Mouse (Mus musculus) thymus, adult 2 months (tissue): ENCODE results near the gene Fbp1. TPM values are rescaled to one million over a fixed set of nuclear protein-coding genes. Genes with fewer than 3 reads are reported as not detected.
"Not testable (repeated sequence)": the region's sequence is repeated elsewhere in the genome, so short reads cannot be mapped to it uniquely, and the experiment has no call there.

Source experiments
- DNase-seq: peaks from one replicate; pipeline ENCODE4 v3.0.0; 2021
- H3K27ac ChIP-seq: fragments of 200-500 bp; 2 replicates; pipeline ENCODE4 v1.5.1; 2012; ENCODE audit warnings: low read length, control low read depth; ENCODE audit not compliant: control insufficient read depth, insufficient read depth
- H3K27me3 ChIP-seq: fragments of 200-500 bp; 2 replicates; pipeline ENCODE4 v1.6.1; 2012; ENCODE audit warnings: mild to moderate bottlenecking, low read length, moderate library complexity, mixed read lengths; ENCODE audit not compliant: control insufficient read depth, insufficient read depth
- H3K36me3 ChIP-seq: fragments of 200-500 bp; 2 replicates; pipeline ENCODE4 v1.6.1; 2012; ENCODE audit warnings: mild to moderate bottlenecking, low read length, moderate library complexity; ENCODE audit not compliant: control insufficient read depth, insufficient read depth
- H3K4me1 ChIP-seq: fragments of 200-500 bp; replicated peaks from 2 replicates; pipeline ENCODE4 v1.6.1; 2012; ENCODE audit warnings: low read length; ENCODE audit not compliant: control insufficient read depth, insufficient read depth
- H3K4me3 ChIP-seq: fragments of 200-500 bp; 2 replicates; pipeline ENCODE4 v1.5.1; 2012; ENCODE audit warnings: mild to moderate bottlenecking, low read length, control low read depth, moderate library complexity; ENCODE audit not compliant: control insufficient read depth, insufficient read depth
- CTCF ChIP-seq: fragments of 200-500 bp; IDR thresholded peaks from 2 replicates; pipeline ENCODE4 v1.5.1; 2012; ENCODE audit warnings: mild to moderate bottlenecking, control low read depth, low read length, moderate library complexity, borderline replicate concordance; ENCODE audit not compliant: control insufficient read depth, poor library complexity, insufficient read depth; ENCODE audit errors: extremely low read depth
- POLR2A ChIP-seq: fragments of 200-500 bp; IDR thresholded peaks from 2 replicates; pipeline ENCODE4 v1.6.1; 2012; ENCODE audit warnings: mild to moderate bottlenecking, low read length, control low read depth, moderate library complexity; ENCODE audit not compliant: control insufficient read depth, poor library complexity, insufficient read depth; ENCODE audit errors: extremely low read depth
- WGBS: fragments of 180-500 bp; shearing (Covaris S2); methylation state at CpG from one replicate; pipeline ENCODE4 v1.1.7; 2018; 5-methylcytosine and 5-hydroxymethylcytosine counted together
- polyA plus RNA-seq: library from polyadenylated mRNA; depleted of rRNA; stranded (reverse); fragments of >200 nt; gene quantifications from 2 replicates; pipeline ENCODE4 v1.2.3, GENCODE M21; 2012; rRNA removed

Gene Fbp1
- polyA plus RNA-seq = 2.3 and 4.6 TPM in 2 replicates

DNA sequence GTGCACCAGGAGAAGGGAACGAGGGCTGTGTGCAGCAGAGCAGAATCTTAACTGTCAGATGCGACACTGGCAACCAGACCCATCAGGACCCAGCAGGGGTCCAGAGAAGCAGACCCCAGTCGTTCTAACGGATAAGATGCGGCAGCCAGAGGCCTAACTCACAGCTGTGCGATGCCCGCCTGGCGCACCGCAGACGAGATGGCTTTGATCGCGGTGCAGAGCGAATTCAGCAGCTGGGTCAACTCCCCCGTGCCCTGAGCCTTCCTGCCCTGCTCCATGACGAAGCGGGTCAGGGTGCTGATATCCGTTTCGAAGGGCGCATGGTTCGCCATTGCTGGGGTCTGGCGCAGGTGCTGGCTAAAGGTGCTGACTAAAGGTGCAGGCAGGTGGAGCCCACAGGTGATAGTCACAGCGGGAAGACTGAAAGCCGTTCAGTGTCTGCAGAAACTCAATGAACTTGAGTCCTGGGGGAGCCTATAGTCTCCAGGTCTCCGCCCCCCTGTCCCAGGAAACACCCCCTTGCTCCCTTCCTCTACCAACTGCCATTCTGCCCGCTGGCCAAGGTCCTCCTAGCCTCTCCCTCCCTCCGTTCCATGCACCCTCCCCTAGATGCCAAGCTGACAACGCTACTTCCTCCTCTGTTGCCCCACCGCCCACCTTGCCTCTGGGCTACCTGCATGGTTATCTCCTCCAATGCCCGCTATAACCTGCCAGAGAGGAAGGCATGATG lies at the start of gene Fbp1:
Gene Fbp1 (minus strand): TSS at position 571 of the 730 bp plus-strand sequence.
- Histone ChIP-seq H3K4me1 (peaks cover 11% of the 10 kb centered on the region), H3K27me3 (no peaks in the 10 kb centered on the region), H3K27ac (no peak within 1 kb of the TSS), H3K36me3 (no peaks in the 10 kb centered on the region), H3K4me3 (peak within 1 kb of the TSS; percentile 48)
- peak; percentile 51 for DNase-seq
- WGBS = 9% methylated on average over 29 of the region's 29 CpGs
- TF ChIP-seq CTCF = no peak
- TF ChIP-seq POLR2A = no peak

DNA sequence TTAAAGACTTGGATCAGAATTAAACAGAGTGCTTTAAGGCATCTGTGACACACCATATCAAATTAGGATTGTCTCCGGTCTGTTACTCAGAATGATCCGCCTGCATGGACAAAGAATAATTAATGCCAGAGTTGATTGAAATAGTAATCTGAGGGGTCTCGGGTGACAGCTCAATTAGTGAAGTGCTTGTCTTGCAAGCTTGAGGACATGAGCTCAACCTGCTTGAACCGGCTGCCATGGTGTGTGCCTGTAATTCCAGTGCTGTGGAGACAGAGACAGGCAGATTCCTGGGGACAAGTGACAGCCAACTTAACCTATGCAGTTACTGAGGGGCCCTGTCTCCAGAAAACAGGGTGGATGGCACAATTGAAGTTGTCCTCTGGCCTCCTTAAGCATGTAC lies 44.4 kb upstream of the Fbp1 start:
- 94% methylated on average over 4 of the region's 4 CpGs for WGBS
- no peak overlapping the region for H3K27ac ChIP-seq
- H3K27me3 ChIP-seq = no peaks in the 10 kb centered on the region
- DNase-seq = no peak
- H3K4me1 ChIP-seq = no peaks in the 10 kb centered on the region
- no peak overlapping the region for H3K4me3 ChIP-seq
- no peaks in the 10 kb centered on the region for H3K36me3 ChIP-seq
- TF ChIP-seq POLR2A (no peak), CTCF (no peak)

DNA sequence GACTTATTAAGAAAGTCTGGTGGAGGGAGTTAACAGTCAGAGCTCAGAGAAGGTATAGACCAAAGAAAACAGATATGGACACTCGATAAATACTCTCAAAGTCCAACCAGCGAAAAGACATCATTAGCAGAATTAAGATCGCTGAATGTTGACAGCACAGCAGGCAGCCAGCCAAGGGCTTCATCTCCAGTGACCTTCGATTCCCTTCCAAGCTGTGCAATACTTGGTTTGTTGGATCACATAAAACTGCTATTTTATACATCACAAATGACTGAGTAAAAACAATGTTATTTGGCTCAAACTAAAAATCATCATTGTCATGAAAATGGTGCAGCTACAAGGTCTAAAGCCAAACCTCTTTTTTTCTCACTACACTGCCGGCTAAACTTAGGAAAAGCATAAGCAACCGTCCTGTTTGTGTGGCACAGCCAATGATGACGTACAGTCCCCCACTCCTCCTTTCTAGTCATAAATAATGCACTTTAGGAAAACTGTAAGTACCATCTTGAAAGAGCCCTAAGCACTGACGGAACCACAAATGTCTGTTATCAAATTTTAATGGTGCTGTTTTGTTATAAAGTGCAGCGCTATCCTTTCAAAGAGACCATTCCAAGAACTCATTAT lies 41.8 kb upstream of the Fbp1 start:
- H3K27ac ChIP-seq = no peak overlapping the region
- H3K36me3 ChIP-seq = no peaks in the 10 kb centered on the region
- no peak overlapping the region for H3K4me3 ChIP-seq
- H3K4me1 ChIP-seq = no peaks in the 10 kb centered on the region
- WGBS = 97% methylated on average over 9 of the region's 9 CpGs
- DNase-seq = no peak
- TF ChIP-seq CTCF = no peak
- TF ChIP-seq POLR2A = no peak
- H3K27me3 ChIP-seq = no peaks in the 10 kb centered on the region

DNA sequence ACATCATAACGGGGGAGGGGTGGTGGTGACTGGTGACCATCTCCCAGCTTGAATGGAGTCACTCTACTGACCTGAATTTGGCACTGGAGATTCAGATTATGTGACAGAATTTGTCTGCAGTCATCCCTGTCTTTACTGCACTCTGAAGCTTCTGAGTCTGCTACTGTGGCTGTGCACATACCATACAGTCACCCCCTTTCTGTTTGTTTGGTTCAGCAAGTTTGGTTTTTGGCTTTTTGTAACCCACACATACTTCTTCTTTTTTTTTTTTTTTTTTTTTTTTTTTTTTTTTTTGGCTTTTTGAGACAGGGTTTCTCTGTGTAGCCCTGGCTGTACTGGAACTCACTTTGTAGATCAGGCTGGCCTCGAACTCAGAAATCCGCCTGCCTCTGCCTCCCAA lies 41.1 kb upstream of the Fbp1 start:
- H3K36me3 ChIP-seq, H3K27ac ChIP-seq, H3K4me3 ChIP-seq, H3K27me3 ChIP-seq, DNase-seq, H3K4me1 ChIP-seq: not testable (repeated sequence)
- 81% methylated on average over 3 of the region's 3 CpGs for WGBS

DNA sequence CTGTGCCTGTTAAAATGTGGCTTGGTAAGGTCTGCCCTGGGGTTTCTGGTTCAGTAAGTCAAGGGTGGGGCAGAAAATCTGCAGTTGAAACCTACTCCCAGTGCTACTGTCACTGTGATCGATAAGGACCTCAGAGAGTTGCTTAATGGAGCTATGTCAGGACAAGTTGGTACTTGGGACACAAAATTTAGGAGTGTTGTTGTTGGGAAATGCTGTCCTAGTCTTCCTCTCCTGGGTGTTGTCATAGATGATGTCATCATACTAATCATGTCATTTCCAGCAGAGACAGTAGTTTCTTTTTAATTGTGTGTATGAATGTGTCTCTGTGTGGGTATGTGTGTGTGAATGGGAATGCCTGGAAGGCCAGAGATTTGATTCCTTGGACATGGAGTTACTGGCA lies 39.4 kb upstream of the Fbp1 start:
- no peak for DNase-seq
- Histone ChIP-seq H3K27ac (no peak overlapping the region), H3K4me3 (no peak overlapping the region), H3K36me3 (no peaks in the 10 kb centered on the region), H3K27me3 (no peaks in the 10 kb centered on the region), H3K4me1 (no peaks in the 10 kb centered on the region)
- WGBS = 89% methylated on average over 1 of the region's 1 CpGs
- no peak for TF ChIP-seq CTCF
- TF ChIP-seq POLR2A = no peak

DNA sequence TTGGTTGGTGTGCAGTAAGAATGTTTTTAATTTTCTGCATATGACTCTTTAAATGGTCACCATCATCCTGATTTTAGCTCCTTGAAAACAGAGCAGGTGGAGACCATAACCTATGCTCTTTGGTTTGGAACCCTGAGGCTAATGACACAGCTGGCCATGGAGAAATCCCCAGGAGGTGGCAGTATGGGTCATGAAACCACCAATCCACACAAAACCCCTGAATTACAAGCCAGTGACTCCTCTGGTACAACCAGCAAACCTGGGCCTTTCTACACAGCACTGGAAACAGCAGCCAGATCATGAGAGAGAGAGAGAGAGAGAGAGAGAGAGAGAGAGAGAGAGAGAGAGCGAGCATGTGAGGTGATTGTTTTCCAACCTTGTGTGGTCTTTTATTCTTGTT lies 38.4 kb upstream of the Fbp1 start:
- Histone ChIP-seq H3K27ac (no peak overlapping the region), H3K36me3 (no peaks in the 10 kb centered on the region), H3K4me1 (no peaks in the 10 kb centered on the region), H3K4me3 (no peak overlapping the region), H3K27me3 (no peaks in the 10 kb centered on the region)
- DNase-seq = peak; percentile 36
- TF ChIP-seq POLR2A (no peak), CTCF (no peak)
- WGBS = 53% methylated on average over 1 of the region's 1 CpGs

DNA sequence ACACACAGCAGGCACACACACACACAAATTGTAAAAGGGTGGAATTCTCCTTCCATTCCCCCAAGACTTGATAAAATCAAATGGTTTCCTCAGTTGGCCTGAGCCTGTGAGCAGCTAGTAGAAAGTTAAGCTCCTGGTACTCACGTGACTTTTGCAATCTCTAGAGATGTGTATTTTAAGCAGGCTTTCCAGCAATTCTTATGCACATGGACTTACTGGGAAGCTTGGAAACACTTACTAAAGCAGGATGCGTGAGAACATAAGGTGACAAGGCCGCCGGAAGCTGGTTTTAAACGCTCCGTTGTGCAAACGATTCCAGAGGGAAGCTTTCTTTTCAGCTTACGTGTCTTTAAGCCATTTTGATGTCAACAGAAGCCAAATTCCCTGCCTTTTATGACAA lies 35.1 kb upstream of the Fbp1 start:
- Histone ChIP-seq H3K4me3 (no peak overlapping the region), H3K27ac (no peak overlapping the region), H3K36me3 (no peaks in the 10 kb centered on the region), H3K4me1 (no peaks in the 10 kb centered on the region), H3K27me3 (no peaks in the 10 kb centered on the region)
- DNase-seq = no peak
- no peak for TF ChIP-seq CTCF
- 94% methylated on average over 8 of the region's 8 CpGs for WGBS
